Mouse (Mus musculus): ENCODE measurements around the gene Clrn2. TPM values are rescaled to one million over a fixed set of nuclear protein-coding genes. Genes with fewer than 3 reads are reported as not detected.

Gene Clrn2
- polyA plus RNA-seq, 1 experiment from 2014 or later = not detected

DNA sequence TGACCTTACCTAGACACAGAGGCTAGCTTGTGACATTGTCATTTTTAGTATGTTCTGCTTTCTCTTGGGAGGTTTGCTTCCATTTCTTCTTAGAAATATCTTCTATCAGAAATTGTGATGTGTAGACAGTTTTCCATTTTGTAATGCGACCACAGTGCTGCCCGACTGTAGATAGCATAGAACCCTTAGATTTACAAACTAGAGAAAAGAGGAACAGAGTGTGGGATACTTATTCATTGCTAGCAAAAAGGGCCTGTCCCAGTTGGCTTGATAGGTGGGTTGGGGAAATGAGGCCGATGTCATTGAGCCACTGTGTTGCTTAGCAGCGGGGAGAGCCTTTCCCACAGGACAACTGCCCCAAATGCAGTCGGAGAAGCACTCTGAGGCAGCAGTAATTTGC is 44.0 kb downstream of the Clrn2 start:
- no peak for DNase-seq (ENCODE audit: low spot score)

DNA sequence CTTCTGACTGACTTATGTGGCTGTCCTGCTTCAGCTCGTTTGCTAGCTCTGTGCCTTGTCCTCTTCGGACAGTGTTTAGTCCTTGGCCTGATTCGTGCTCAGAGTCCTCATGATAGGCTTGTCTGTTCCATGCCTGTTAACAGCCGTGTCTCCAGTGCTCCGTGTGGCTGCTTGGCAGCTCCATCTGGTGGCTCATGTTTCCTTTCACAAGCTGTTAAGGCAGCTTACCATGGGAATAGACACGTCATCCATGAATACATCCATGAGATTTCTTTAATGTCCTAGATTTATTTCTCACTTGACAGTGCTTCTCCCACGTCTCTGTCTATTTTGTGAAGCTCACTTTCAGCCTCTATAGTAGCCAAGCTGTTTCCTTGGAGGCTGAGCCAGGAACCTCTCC is 56.5 kb downstream of the Clrn2 start:
- no peak for DNase-seq (ENCODE audit: low spot score)

DNA sequence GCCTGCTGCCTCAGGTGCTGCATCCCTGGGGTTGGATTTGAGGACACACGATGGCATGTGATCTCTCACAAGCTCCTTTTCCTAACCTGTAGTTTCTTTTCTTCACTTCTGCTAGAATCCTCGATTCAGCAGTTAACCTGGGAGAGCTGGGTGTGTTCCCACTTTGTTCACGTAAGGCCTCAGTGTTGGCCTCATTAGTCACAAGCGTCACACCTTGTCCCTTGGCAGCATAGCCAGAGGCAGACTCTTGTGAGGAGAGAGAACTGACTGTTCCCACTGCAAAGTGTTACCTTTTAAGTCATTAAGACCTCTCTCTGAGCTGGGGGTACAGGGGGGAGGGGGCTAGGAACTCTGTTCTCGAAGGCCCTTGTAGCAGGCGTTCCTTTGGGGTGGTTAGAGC is 59.4 kb downstream of the Clrn2 start:
- DNase-seq (ENCODE audit: low spot score) = no peak

DNA sequence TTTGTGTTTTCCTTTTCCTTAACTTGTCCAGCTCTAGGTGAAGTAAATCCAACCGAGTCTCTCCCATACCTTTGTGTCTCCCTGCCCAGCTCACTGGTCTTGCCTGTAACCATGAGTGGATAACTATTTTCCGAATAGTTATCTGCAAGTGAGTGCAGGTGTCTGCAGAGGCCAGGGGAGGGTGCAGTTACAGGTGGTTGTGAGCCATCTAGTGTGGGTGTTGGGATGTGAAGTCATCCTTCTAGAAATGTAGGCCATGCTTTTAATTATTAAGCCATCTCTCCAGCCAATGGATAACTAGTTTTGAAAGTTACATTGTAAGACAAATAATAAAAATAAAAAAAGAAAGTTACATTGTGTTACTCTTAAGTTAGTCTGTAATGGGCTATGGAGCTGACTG is 60.0 kb downstream of the Clrn2 start:
- no peak for DNase-seq (ENCODE audit: low spot score)

Other genes starting within 250 kb of the Clrn2 start
- 125 and 126 TPM in 2 replicates for gene Qdpr, start 3.5 kb upstream of the Clrn2 start, polyA plus RNA-seq (2015; fragmentation: Nextera tagmentation; extraction: Ambion mirVana)
- 45.1 and 48.1 TPM in 2 replicates for gene Lap3, start 39.6 kb downstream of the Clrn2 start, polyA plus RNA-seq (2015; fragmentation: Nextera tagmentation; extraction: Ambion mirVana)
- gene Med28, start 66.5 kb downstream of the Clrn2 start, polyA plus RNA-seq (2015; fragmentation: Nextera tagmentation; extraction: Ambion mirVana) = 257 and 260 TPM in 2 replicates
- gene Fam184b, start 185.9 kb downstream of the Clrn2 start, polyA plus RNA-seq (2015; fragmentation: Nextera tagmentation; extraction: Ambion mirVana) = 0.14 and 0.20 TPM in 2 replicates
- 64.0 and 70.1 TPM in 2 replicates for gene Ncapg, start 216.2 kb downstream of the Clrn2 start, polyA plus RNA-seq (2015; fragmentation: Nextera tagmentation; extraction: Ambion mirVana)

Measured in thymus, postnatal 0 days (tissue).